Mouse (Mus musculus) spleen, adult 2 months (tissue): ENCODE results near the gene Cds1. TPM values are rescaled to one million over a fixed set of nuclear protein-coding genes. Genes with fewer than 3 reads are reported as not detected.
"Not testable (repeated sequence)": the region's sequence is repeated elsewhere in the genome, so short reads cannot be mapped to it uniquely, and the experiment has no call there.

Experiments
- DNase-seq, 2 experiments: peaks; one replicate each; pipeline versions ENCODE4 v3.0.0 to v3.0.0-alpha.2; 2012 to 2021; ENCODE audit warnings: low spot score in 2 of 2, low read depth in 1 of 2
- H3K27ac ChIP-seq: fragments of 200-500 bp; 2 replicates; pipeline ENCODE4 v1.5.1; 2012; ENCODE audit warnings: low read length, inconsistent platforms; ENCODE audit not compliant: insufficient read depth
- H3K27me3 ChIP-seq: fragments of 200-500 bp; 2 replicates; pipeline ENCODE4 v1.6.1; 2012; ENCODE audit warnings: mild to moderate bottlenecking, moderate library complexity, low read length, inconsistent platforms; ENCODE audit not compliant: control insufficient read depth, insufficient read depth
- H3K36me3 ChIP-seq: fragments of 200-500 bp; 2 replicates; pipeline ENCODE4 v1.6.1; 2012; ENCODE audit warnings: mild to moderate bottlenecking, low read length, inconsistent platforms; ENCODE audit not compliant: control insufficient read depth, insufficient read depth
- H3K4me1 ChIP-seq: fragments of 200-500 bp; 2 replicates; pipeline ENCODE4 v1.6.1; 2011; ENCODE audit warnings: inconsistent platforms; ENCODE audit not compliant: control insufficient read depth, insufficient read depth, insufficient read length
- H3K4me3 ChIP-seq: fragments of 200-500 bp; 2 replicates; pipeline ENCODE4 v1.5.1; 2011; ENCODE audit warnings: mild to moderate bottlenecking, inconsistent platforms; ENCODE audit not compliant: insufficient read depth, insufficient read length; ENCODE audit errors: extremely low read depth
- CTCF ChIP-seq: fragments of 200-500 bp; IDR thresholded peaks from 2 replicates; pipeline ENCODE4 v1.5.1; 2011; ENCODE audit warnings: mild to moderate bottlenecking, inconsistent platforms; ENCODE audit not compliant: insufficient read depth, insufficient read length, insufficient replicate concordance; ENCODE audit errors: extremely low read depth
- POLR2A ChIP-seq: fragments of 200-500 bp; IDR thresholded peaks from 2 replicates; pipeline ENCODE4 v1.6.1; 2011; ENCODE audit warnings: low read depth, low read length, inconsistent platforms
- WGBS: fragments of 180-500 bp; shearing (Covaris S2); methylation state at CpG from one replicate; pipeline ENCODE4 v1.1.7; 2018; 5-methylcytosine and 5-hydroxymethylcytosine counted together
- polyA plus RNA-seq: library from polyadenylated mRNA; depleted of rRNA; stranded (reverse); fragments of >200 nt; gene quantifications from 2 replicates; pipeline ENCODE4 v1.2.3, GENCODE M21; 2012

The Cds1 gene
- polyA plus RNA-seq, 1 experiment: 1.7 TPM

DNA sequence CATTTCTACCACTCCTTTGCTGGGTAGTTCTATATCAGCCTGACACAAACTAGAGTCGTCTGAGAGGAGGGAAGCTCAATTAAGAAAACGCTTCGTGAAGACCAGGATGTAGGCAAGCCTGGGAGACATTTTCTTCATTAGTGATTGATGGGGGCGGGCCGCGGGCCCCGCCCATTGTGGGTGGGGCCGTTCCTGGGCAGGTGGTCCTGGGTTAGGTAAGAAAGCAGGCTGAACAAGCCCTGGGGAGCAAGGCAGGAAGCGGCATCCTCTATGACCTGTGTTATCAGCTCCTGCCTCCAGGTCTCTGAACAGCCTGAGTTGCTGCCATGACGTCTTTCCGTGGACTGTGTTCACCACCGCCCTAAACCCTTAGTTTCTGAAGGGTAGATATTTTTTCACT, 62.5 kb downstream of the Cds1 start:
- Histone ChIP-seq H3K4me3 (no peak overlapping the region), H3K4me1 (no peaks in the 10 kb centered on the region), H3K27me3 (no peaks in the 10 kb centered on the region), H3K36me3 (no peaks in the 10 kb centered on the region), H3K27ac (no peak overlapping the region)
- no peak for TF ChIP-seq CTCF
- TF ChIP-seq POLR2A: no peak
- WGBS: 63% methylated on average over 12 of the region's 12 CpGs
- no peak for DNase-seq

- no peaks in the 10 kb centered on the region for H3K4me1 ChIP-seq
- H3K27me3 ChIP-seq: no peaks in the 10 kb centered on the region
- no peak overlapping the region for H3K4me3 ChIP-seq
- no peaks in the 10 kb centered on the region for H3K36me3 ChIP-seq
- no peak overlapping the region for H3K27ac ChIP-seq
- TF ChIP-seq CTCF (no peak), POLR2A (no peak)
- WGBS: 84% methylated on average over 3 of the region's 3 CpGs
- DNase-seq: no peak
These were observed 64.0 kb downstream of the Cds1 start for GRCm38 (mm10) chr5:101828932-101829331.

GRCm38 (mm10) chr5:101830180-101830579, 65.2 kb downstream of the Cds1 start:
- WGBS: 84% methylated on average over 8 of the region's 8 CpGs
- H3K27ac ChIP-seq: no peak overlapping the region
- no peak overlapping the region for H3K4me3 ChIP-seq

DNA sequence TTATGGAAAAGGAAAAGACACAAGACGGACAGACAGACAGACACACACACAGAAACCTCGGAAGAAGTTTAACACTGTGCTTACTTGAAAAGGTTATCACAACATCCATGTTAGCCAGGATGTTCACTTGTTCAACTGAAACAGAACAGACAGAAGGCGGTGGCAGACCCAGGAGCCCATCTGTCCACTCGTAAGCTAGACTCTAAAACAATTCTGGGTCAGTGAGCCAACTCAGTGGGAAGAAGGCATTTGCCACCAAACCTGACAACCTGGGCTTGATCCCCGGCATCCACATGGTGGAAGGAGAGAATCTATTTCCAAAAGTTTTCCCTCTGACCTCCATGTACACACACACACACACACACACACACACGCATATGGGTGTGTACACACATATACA, 67.1 kb downstream of the Cds1 start:
- no peaks in the 10 kb centered on the region for H3K36me3 ChIP-seq
- H3K4me1 ChIP-seq: no peaks in the 10 kb centered on the region
- no peak overlapping the region for H3K4me3 ChIP-seq
- WGBS: 93% methylated on average over 6 of the region's 6 CpGs
- H3K27ac ChIP-seq: no peak overlapping the region
- no peak for DNase-seq
- no peaks in the 10 kb centered on the region for H3K27me3 ChIP-seq
- TF ChIP-seq POLR2A (no peak), CTCF (no peak)

More at GRCm38 (mm10) chr5:101830180-101830579, 65.2 kb downstream of the Cds1 start:
- Histone ChIP-seq H3K36me3 (no peaks in the 10 kb centered on the region), H3K4me1 (no peaks in the 10 kb centered on the region), H3K27me3 (no peaks in the 10 kb centered on the region)
- no peak for DNase-seq
- TF ChIP-seq POLR2A (no peak), CTCF (no peak)

DNA sequence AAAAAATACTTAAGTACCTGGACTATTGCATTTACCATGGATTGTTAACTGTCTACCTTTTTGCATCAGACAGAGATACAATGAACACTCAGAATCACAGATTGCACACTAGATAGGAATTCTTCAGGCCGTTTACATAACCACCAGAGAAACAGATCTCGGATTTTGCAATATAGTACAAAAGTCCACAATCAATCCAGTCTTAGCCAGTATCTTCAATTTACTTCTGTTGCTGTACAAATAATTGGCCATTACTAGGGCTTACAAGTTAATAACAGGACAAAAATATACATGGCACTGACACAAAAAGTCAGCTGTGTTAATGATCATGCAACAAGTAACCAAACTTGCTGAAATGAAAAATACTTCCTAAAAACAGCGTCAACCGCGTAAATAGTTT, 68.1 kb downstream of the Cds1 start:
- no peaks in the 10 kb centered on the region for H3K27me3 ChIP-seq
- 95% methylated on average over 5 of the region's 5 CpGs for WGBS
- H3K36me3 ChIP-seq: no peaks in the 10 kb centered on the region
- no peaks in the 10 kb centered on the region for H3K4me1 ChIP-seq
- TF ChIP-seq POLR2A: no peak
- no peak for TF ChIP-seq CTCF
- DNase-seq: no peak
- H3K27ac ChIP-seq: no peak overlapping the region
- H3K4me3 ChIP-seq: no peak overlapping the region

DNA sequence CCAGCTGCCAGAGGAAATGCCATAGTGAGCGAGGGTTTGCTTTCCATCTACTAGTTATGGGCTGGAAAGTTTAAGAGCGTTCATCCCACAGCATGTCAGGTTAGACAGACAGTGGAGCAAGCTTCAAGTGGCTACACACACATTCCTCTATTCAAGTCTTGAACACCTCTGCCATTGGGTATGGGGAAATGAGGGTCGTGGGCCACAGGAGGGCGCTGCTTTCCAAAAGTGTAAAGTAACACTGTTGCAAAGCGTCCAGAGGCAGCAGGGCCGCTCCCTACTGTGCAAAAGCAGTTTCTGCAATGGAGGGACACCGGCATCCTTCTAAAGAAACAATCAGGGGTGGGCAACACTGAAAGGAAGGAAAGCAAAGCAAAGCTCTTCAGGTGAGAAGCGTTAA, 68.9 kb downstream of the Cds1 start:
- WGBS: 88% methylated on average over 8 of the region's 8 CpGs
- no peak for DNase-seq
- Histone ChIP-seq H3K4me1 (no peaks in the 10 kb centered on the region), H3K27me3 (no peaks in the 10 kb centered on the region), H3K36me3 (no peaks in the 10 kb centered on the region), H3K27ac (no peak overlapping the region), H3K4me3 (no peak overlapping the region)
- no peak for TF ChIP-seq CTCF
- TF ChIP-seq POLR2A: no peak

DNA sequence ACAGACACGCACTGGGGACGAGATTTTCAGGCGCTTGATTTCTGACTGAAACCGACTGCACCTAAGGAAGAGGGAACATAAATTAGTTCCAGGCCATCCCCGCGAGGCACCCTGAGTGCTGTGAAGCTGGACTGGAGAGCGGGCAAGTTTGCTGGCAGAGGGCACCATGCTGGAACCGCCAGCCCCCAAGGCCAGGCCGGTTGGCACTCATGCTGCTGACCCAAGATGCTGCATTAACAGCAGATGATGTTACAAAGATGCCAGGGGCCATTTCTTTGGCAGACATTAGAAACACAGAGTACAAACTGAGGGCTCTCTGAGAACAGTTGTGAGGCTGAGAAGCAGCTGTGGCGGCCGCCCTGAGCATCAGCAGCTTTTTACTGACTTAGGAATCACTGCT, 71.3 kb downstream of the Cds1 start:
- no peak for DNase-seq
- WGBS: 96% methylated on average over 11 of the region's 11 CpGs
- Histone ChIP-seq H3K4me3 (no peak overlapping the region), H3K36me3 (no peaks in the 10 kb centered on the region), H3K27ac (no peak overlapping the region), H3K4me1 (no peaks in the 10 kb centered on the region), H3K27me3 (no peaks in the 10 kb centered on the region)
- TF ChIP-seq POLR2A: no peak
- TF ChIP-seq CTCF: no peak

GRCm38 (mm10) chr5:101837605-101838004, 72.7 kb downstream of the Cds1 start:
- H3K4me3 ChIP-seq, DNase-seq, H3K27me3 ChIP-seq, H3K36me3 ChIP-seq, H3K27ac ChIP-seq, H3K4me1 ChIP-seq: not testable (repeated sequence)
- 95% methylated on average over 2 of the region's 2 CpGs for WGBS
